Mouse (Mus musculus): ENCODE data around the gene Ppp2r1b.

GRCm38 (mm10) chr9:50850713-50851112 is 5.6 kb downstream of the Ppp2r1b start:
- no peak for TF ChIP-seq POLR2A (IDR thresholded peaks at IDR 0.05; ENCODE audit: control insufficient read depth, extremely low read depth, insufficient read depth, low read length, poor library complexity)
- no peak for TF ChIP-seq CTCF (IDR thresholded peaks at IDR 0.05; ENCODE audit: borderline replicate concordance, control insufficient read depth, extremely low read depth, insufficient read depth, low read length, poor library complexity)

Measured in thymus, adult 2 months (tissue).